Mouse (Mus musculus) c-Kit-positive CD71-positive TER-119-positive erythroid progenitor cells, embryonic 14.5 days (primary cell): Measurements from ENCODE around the gene Rasgef1b.

Experiments
- DNase-seq: peaks from one replicate; pipeline ENCODE4 v3.0.0-alpha.2; 2013; ENCODE audit warnings: low spot score

Gene Rasgef1b

GRCm38 (mm10) chr5:99541999-99542765 lies 186.7 kb downstream of the Rasgef1b start:
- DNase-seq = no peak

- DNase-seq = peak; percentile 62
These were observed 187.5 kb downstream of the Rasgef1b start for GRCm38 (mm10) chr5:99541321-99541895.

GRCm38 (mm10) chr5:99533416-99533815 lies 195.4 kb downstream of the Rasgef1b start:
- no peak for DNase-seq

- no peak for DNase-seq
These were observed 202.1 kb downstream of the Rasgef1b start for GRCm38 (mm10) chr5:99526797-99527201.

GRCm38 (mm10) chr5:99525649-99526048 lies 203.2 kb downstream of the Rasgef1b start:
- peak; percentile 55 for DNase-seq

- DNase-seq = no peak
These were observed 206.1 kb downstream of the Rasgef1b start for GRCm38 (mm10) chr5:99522571-99523269.

GRCm38 (mm10) chr5:99521411-99521810 lies 207.5 kb downstream of the Rasgef1b start:
- no peak for DNase-seq

- no peak for DNase-seq
These were observed 209.3 kb downstream of the Rasgef1b start for GRCm38 (mm10) chr5:99519556-99519955.

GRCm38 (mm10) chr5:99519023-99519422 lies 209.8 kb downstream of the Rasgef1b start:
- no peak for DNase-seq

- DNase-seq = no peak
These were observed 212.7 kb downstream of the Rasgef1b start for GRCm38 (mm10) chr5:99516207-99516606.

- no peak for DNase-seq
These were observed 213.1 kb downstream of the Rasgef1b start for GRCm38 (mm10) chr5:99515764-99516163.

- no peak for DNase-seq
These were observed 215.5 kb downstream of the Rasgef1b start for GRCm38 (mm10) chr5:99513209-99513880.

GRCm38 (mm10) chr5:99511081-99511480 lies 217.8 kb downstream of the Rasgef1b start:
- no peak for DNase-seq

- DNase-seq = no peak
These were observed 222.8 kb downstream of the Rasgef1b start for GRCm38 (mm10) chr5:99506109-99506508.

GRCm38 (mm10) chr5:99504349-99504830 lies 224.5 kb downstream of the Rasgef1b start:
- no peak for DNase-seq

GRCm38 (mm10) chr5:99502681-99503080 lies 226.2 kb downstream of the Rasgef1b start:
- DNase-seq = no peak

- no peak for DNase-seq
These were observed 229.3 kb downstream of the Rasgef1b start for GRCm38 (mm10) chr5:99499404-99500089.

- no peak for DNase-seq
These were observed 231.0 kb downstream of the Rasgef1b start for GRCm38 (mm10) chr5:99497856-99498255.

- no peak for DNase-seq
These were observed 231.7 kb downstream of the Rasgef1b start for GRCm38 (mm10) chr5:99496931-99497782.

GRCm38 (mm10) chr5:99496157-99496453 lies 232.8 kb downstream of the Rasgef1b start:
- no peak for DNase-seq
